Mouse (Mus musculus): ENCODE results near the gene Smn1. TPM values are rescaled to one million over a fixed set of nuclear protein-coding genes. Genes with fewer than 3 reads are reported as not detected.

Smn1 gene
- total RNA-seq, 2 experiments from 2014 or later = 12.7 to 13.2 TPM

Other genes starting within 250 kb of the Smn1 start
- gene Cartpt, start 223.8 kb upstream of the Smn1 start, total RNA-seq (2021) = not detected
- gene Mccc2, start 109.2 kb upstream of the Smn1 start, total RNA-seq (2021) = 10 to 100 TPM; 33.3 to 34.5 TPM
- 10 to 100 TPM; 13.9 to 17.4 TPM for gene Bdp1, start 20.8 kb upstream of the Smn1 start, total RNA-seq (2021)
- gene Serf1, start 16.8 kb upstream of the Smn1 start, total RNA-seq (2021) = 1 to 10 TPM; 4.7 to 7.8 TPM
- gene Naip2, start 77.2 kb downstream of the Smn1 start, total RNA-seq (2021) = under 1 TPM; 0.18 to 0.21 TPM
- gene Naip5, start 121.5 kb downstream of the Smn1 start, total RNA-seq (2021) = under 1 TPM; 0.10 to 0.13 TPM
- under 1 TPM; 0.10 to 0.16 TPM for gene Naip6, start 192.8 kb downstream of the Smn1 start, total RNA-seq (2021)

Data from gastrocnemius, postnatal 25 days (tissue).